Mouse (Mus musculus): ENCODE measurements around the gene Pygo2. TPM values are rescaled to one million over a fixed set of nuclear protein-coding genes. Genes with fewer than 3 reads are reported as not detected.

Pygo2 gene
- polyA plus RNA-seq, 1 experiment from 2014 or later: 43.5 TPM

DNA sequence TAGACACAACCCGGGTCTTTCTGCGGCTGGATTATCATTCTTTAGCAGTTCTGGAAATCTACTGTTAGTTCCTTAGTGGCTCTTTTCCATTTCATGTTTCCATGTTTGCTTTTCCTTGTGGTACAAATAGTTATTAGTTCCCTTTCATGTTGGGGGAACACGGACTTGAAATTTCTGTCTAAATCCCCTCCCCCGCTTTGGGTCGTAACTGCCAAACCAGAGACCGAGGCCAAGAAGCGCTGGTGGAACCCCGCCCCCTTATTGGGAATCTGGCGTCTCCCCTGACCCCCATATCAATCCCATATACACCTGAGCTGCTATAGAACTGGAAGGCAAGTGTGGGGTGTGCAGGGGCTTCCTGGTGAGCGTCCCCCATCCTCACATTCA lies 34.6 kb upstream of the Pygo2 start:
- no peak for ATAC-seq (replicated peaks; ENCODE audit: low FRiP score)
- WGBS: 2% methylated on average over 10 of the region's 10 CpGs
- Histone ChIP-seq H3K27ac (peak overlapping the region; percentile 95), H3K36me3 (no peaks in the 10 kb centered on the region), H3K27me3 (no peaks in the 10 kb centered on the region), H3K4me2 (peak overlapping the region; percentile 99), H3K4me1 (peaks cover 58% of the 10 kb centered on the region), H3K9me3 (replicated peaks) (no peaks in the 10 kb centered on the region), H3K9ac (peak overlapping the region; percentile 65; the same call in 1 of the 2 replicates), H3K4me3 (replicated peaks) (peak overlapping the region; percentile 59)

DNA sequence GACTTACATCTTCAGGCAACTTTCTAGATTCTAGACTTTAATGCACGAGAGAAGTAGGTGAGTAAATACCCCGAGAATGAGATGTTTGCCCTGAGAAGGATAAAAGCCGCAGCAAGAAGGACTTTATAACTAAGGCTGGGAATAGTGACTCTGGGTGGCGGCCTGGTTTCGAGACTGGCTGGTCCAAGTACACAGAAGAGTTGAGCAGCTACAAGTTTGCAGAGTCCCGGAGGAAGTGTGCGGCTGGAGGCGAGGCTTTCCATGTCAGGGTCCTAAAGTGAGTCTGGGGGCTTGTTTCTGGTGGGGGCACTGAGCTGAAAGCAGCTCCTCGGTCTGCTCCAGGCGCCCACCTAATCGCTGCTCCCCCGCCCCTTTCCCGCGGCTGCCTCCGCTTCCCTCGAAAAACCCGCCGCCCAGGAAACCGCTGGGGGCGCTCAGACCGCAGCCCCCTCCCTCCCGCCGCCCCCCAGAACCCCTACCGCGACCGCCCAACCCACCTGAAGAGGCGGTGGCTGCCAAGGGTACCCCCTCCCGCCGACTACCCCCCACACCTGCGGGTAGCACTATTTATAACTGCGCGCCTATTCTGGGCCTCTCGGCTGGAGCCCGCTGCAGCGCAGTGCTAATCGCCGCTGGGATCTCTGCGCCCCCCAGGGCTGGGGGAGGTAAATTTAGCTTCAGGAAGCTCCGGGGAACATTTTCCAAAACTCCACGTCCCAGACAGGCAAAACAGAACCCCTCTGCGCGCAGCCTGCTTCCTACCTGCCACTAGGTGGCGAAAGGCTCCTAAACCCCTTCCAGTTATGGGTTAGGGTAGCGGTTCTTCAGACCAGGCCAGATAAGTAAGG lies 34.0 kb upstream of the Pygo2 start:
- Histone ChIP-seq H3K27me3 (no peaks in the 10 kb centered on the region), H3K4me1 (peaks cover 52% of the 10 kb centered on the region), H3K27ac (peak overlapping the region; percentile 95), H3K4me2 (peak overlapping the region; percentile 99), H3K9ac (peak overlapping the region; percentile 65), H3K4me3 (replicated peaks) (peak overlapping the region; percentile 59), H3K9me3 (replicated peaks) (no peaks in the 10 kb centered on the region), H3K36me3 (no peaks in the 10 kb centered on the region)
- under 1% methylated on average over 44 of the region's 44 CpGs for WGBS
- no peak for ATAC-seq (replicated peaks; ENCODE audit: low FRiP score)

DNA sequence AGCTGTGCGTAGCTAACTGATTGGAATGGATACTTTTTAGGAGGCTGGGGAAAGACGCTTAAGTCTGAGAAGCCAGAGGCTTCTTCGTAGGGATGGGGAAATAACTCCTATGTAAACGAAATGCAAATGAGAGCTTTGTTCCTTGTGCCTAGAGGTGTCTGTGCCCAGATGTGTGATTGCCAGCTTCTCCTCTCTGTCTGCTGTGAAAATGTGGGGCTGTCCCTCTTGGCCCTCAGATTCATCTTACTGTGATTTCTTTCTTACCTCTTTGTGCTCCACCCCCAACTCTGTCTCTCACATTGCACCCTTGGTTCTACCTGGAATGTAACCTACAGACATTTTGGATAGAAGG lies 33.4 kb upstream of the Pygo2 start:
- H3K4me3 ChIP-seq (replicated peaks): peak overlapping the region; percentile 59
- peak overlapping the region; percentile 56 for H3K9ac ChIP-seq
- WGBS: 2% methylated on average over 4 of the region's 4 CpGs

DNA sequence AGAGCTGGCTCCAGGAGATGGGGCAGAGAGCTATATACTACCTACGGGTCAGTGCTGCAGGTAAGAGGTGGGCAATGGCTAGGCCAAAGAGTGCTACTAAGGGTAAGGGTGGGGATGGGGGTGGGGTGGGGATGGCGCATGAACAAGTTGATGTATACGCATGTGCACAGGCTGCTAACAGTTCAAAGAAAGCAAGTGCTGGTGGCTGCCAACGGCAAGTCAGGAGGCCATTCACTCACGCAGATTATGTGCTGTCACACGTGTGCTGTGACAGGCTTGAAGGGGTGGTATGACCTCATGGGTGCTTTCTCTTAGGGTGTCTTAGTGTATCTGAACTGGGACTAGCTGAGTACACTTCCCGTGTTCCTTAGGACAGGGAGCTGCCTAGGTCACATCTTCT lies 28.7 kb upstream of the Pygo2 start:
- Histone ChIP-seq H3K27ac (no peak overlapping the region), H3K4me2 (no peak overlapping the region), H3K27me3 (no peaks in the 10 kb centered on the region), H3K36me3 (peaks cover 40% of the 10 kb centered on the region), H3K9me3 (replicated peaks) (no peaks in the 10 kb centered on the region), H3K9ac (no peak overlapping the region), H3K4me1 (peaks cover 7% of the 10 kb centered on the region), H3K4me3 (replicated peaks) (no peak overlapping the region)
- ATAC-seq (replicated peaks; ENCODE audit: low FRiP score): no peak
- WGBS: 90% methylated on average over 7 of the region's 7 CpGs

More for the DNA sequence above, 33.4 kb upstream of the Pygo2 start:
- Histone ChIP-seq H3K36me3 (peaks cover 4% of the 10 kb centered on the region), H3K4me2 (peak overlapping the region; percentile 99), H3K27me3 (no peaks in the 10 kb centered on the region), H3K4me1 (peaks cover 46% of the 10 kb centered on the region), H3K9me3 (replicated peaks) (no peaks in the 10 kb centered on the region), H3K27ac (peak overlapping the region; percentile 95)
- ATAC-seq (replicated peaks; ENCODE audit: low FRiP score): no peak

DNA sequence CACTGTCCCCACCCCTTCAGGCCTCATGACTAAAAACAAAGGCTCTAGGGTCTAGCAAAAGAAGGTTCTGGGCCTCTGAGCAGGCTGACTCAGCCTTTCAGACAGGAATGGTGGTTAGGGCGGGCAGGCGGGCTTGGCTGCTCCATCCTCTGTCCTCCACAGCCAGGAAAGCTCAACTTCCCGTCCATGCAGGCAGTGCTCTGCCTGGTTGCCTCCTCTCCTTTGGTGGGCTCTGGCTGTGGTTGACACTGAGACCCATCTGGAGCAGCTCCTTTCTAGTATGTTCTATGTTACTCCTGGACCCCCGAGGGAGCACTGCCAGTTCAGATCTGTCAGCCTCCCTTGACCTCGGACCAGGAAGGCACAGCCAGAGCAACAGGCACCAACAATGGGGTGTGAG lies 27.3 kb upstream of the Pygo2 start, which contains the start of gene Lenep:
Gene Lenep (minus strand): TSS at position 101 of the 400 bp plus-strand sequence.
- WGBS: 82% methylated on average over 5 of the region's 5 CpGs
- ATAC-seq (replicated peaks; ENCODE audit: low FRiP score): no peak
- no peak within 1 kb of the TSS for H3K4me3 ChIP-seq (replicated peaks)
- H3K27ac ChIP-seq: no peak within 1 kb of the TSS
- no peaks in the 10 kb centered on the region for H3K4me1 ChIP-seq
- no peak within 1 kb of the TSS for H3K4me2 ChIP-seq
- 0 out of 2 replicates have a peak within 1 kb of the TSS, but pooled peaks have one; percentile 4 for H3K9ac ChIP-seq
- no peaks in the 10 kb centered on the region for H3K9me3 ChIP-seq (replicated peaks)
- peaks cover 50% of the 10 kb centered on the region for H3K36me3 ChIP-seq
- no peaks in the 10 kb centered on the region for H3K27me3 ChIP-seq

DNA sequence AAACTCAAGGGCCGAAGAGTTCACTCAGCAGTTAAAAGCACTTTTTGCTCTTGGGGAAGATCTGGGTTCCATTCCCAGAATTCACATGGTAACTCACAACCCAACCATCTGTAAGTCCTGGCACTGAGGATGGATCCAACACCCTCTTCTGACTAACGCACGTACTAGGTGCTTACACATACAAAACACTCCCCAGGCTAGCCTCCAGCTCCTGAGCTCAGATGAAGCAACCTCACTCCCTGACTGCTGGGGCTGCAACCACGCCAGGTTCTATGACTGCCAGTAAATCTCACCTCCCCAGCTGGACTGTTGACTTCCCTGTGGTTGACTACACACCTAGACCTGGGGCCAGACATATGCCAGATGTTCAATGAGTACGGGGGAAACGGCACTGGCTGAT lies 23.1 kb upstream of the Pygo2 start:
- peaks cover 8% of the 10 kb centered on the region for H3K4me1 ChIP-seq

DNA sequence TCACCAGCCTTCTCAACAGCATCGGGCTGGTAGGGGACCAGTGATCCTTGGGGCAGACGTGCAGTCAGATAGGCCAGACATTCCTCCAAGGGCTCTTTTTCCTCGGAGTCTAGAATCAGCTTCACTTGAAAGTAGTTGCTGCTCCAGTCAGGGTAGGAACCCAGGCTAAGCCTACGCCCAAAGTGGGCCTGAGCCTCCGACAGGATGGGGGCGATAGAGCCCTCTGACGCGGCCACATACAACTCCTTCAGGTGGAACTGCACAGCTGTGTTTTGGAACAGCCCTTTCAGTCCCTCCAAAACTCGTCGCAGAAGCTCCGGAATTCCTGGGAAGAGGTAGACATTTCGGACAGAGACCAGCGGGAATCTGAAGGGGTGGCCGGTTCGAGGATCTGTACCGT lies 21.6 kb upstream of the Pygo2 start:
- H3K4me1 ChIP-seq: peaks cover 10% of the 10 kb centered on the region
- 68% methylated on average over 16 of the region's 16 CpGs for WGBS

More for the DNA sequence above, 23.1 kb upstream of the Pygo2 start:
- ATAC-seq (replicated peaks; ENCODE audit: low FRiP score): no peak
- no peaks in the 10 kb centered on the region for H3K27me3 ChIP-seq
- H3K27ac ChIP-seq: no peak overlapping the region
- H3K36me3 ChIP-seq: peaks cover 54% of the 10 kb centered on the region
- no peak overlapping the region for H3K9ac ChIP-seq
- no peak overlapping the region for H3K4me2 ChIP-seq
- no peak overlapping the region for H3K4me3 ChIP-seq (replicated peaks)
- H3K9me3 ChIP-seq (replicated peaks): no peaks in the 10 kb centered on the region
- 87% methylated on average over 6 of the region's 6 CpGs for WGBS

DNA sequence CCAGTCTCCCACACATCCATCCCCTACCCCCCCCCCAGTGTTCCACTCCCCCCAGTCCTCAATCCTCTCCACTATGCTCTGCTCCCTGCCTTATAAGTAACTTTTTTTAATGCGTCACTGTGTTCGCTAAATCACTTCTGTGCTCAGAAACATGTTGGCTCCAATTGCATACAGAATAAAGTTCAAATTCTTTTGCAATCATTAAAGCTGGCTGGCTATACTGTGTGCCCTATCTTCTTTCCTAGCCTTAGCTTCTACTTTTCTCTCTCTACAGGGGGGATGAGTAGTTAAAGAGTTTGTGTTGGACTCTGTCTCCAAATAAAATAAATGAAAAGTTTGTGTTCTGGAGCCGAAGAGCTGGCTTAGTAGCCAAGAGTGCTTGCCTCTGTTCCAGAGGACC lies 20.3 kb upstream of the Pygo2 start:
- no peak overlapping the region for H3K27ac ChIP-seq
- no peak for ATAC-seq (replicated peaks; ENCODE audit: low FRiP score)
- H3K27me3 ChIP-seq: no peaks in the 10 kb centered on the region
- no peak overlapping the region for H3K4me3 ChIP-seq (replicated peaks)
- no peaks in the 10 kb centered on the region for H3K9me3 ChIP-seq (replicated peaks)
- peaks cover 48% of the 10 kb centered on the region for H3K36me3 ChIP-seq
- H3K4me1 ChIP-seq: peaks cover 10% of the 10 kb centered on the region
- H3K9ac ChIP-seq: no peak overlapping the region
- 94% methylated on average over 3 of the region's 3 CpGs for WGBS
- no peak overlapping the region for H3K4me2 ChIP-seq

More for the DNA sequence above, 21.6 kb upstream of the Pygo2 start:
- Histone ChIP-seq H3K9me3 (replicated peaks) (no peaks in the 10 kb centered on the region), H3K27ac (no peak overlapping the region), H3K4me2 (no peak overlapping the region), H3K36me3 (peaks cover 45% of the 10 kb centered on the region), H3K9ac (no peak overlapping the region), H3K27me3 (no peaks in the 10 kb centered on the region), H3K4me3 (replicated peaks) (no peak overlapping the region)
- ATAC-seq (replicated peaks; ENCODE audit: low FRiP score): no peak

DNA sequence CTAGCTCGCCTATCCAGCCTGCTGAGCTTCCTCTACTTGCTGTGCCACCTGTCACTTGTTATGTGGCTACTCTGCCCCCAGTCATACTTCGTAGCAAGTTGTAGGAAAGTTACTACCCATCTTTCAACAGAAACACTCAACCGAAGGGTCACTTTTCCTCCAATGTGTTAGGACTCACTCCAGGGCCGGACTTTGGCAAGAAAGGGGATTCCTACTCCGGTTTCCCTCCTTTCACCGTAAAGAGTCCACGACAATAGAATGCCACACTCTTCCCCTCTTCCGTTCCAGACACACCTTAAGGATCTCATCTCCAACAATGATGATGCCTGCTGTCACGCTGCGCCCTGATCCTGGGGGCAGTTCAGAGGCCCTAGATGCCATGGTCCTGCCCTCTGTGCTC lies 19.1 kb upstream of the Pygo2 start:
- peak overlapping the region; percentile 65 for H3K4me2 ChIP-seq
- peak overlapping the region; percentile 54 for H3K4me3 ChIP-seq (replicated peaks)
- peaks cover 10% of the 10 kb centered on the region for H3K4me1 ChIP-seq
- H3K27ac ChIP-seq: peak overlapping the region; percentile 19; the same call in 1 of the 2 replicates
- ATAC-seq (replicated peaks; ENCODE audit: low FRiP score): no peak
- 78% methylated on average over 10 of the region's 10 CpGs for WGBS
- H3K9ac ChIP-seq: peak overlapping the region; percentile 51
- peaks cover 51% of the 10 kb centered on the region for H3K36me3 ChIP-seq
- H3K27me3 ChIP-seq: no peaks in the 10 kb centered on the region
- H3K9me3 ChIP-seq (replicated peaks): no peaks in the 10 kb centered on the region

DNA sequence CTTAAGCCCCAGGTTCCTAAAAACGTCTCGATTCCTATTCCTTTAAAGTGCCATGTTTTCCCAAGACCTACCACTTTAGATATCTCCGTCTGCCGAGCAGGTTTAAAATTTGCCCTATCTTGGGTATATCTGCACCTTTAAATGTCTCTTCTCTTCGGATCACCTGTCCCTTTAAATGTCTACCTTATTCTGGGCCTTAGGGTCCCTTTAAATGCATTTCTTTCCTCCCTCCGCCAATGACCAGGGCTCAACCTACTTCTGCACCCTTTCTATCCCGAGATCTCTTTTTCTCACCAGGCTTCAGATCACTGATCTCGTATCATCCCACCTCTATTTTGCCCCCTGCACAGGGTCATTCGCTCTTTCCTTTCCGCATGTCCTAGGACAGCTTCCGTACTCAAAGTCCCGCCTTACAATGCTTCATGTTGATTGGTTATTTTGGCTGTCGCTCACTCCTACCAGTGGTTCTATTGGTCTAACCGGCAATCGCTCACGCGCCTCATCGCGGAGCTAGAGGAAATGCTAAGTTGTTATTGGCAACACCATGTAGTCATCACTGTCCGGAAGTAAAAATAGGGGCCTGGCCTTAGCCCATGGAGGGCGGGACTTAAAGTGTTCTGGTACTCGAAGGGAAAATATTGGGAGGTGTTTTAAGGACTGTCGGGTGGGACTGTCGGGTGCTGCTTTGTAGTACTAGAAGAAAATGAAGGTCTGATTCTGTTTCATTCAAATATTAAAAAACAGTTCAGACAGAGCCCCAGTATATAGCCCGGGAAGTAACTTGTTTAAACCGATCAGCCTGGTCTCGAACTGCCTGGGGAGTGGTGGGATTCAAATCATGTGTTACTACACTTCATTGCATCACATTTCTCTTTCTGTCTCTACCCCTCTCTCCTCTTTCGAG lies 18.3 kb upstream of the Pygo2 start, which contains the start of gene Flad1:
Gene Flad1 (minus strand): TSS at position 381 of the 904 bp plus-strand sequence.
- Histone ChIP-seq H3K4me1 (peaks cover 16% of the 10 kb centered on the region), H3K4me2 (peak within 1 kb of the TSS; percentile 65), H3K36me3 (peaks cover 57% of the 10 kb centered on the region), H3K9ac (peak within 1 kb of the TSS; percentile 51), H3K27ac (peak within 1 kb of the TSS; percentile 48; the same call in 1 of the 2 replicates), H3K9me3 (replicated peaks) (no peaks in the 10 kb centered on the region), H3K4me3 (replicated peaks) (peak within 1 kb of the TSS; percentile 54), H3K27me3 (no peaks in the 10 kb centered on the region)
- 5% methylated on average over 28 of the region's 28 CpGs for WGBS
- ATAC-seq (replicated peaks; ENCODE audit: low FRiP score): peak; percentile 99

DNA sequence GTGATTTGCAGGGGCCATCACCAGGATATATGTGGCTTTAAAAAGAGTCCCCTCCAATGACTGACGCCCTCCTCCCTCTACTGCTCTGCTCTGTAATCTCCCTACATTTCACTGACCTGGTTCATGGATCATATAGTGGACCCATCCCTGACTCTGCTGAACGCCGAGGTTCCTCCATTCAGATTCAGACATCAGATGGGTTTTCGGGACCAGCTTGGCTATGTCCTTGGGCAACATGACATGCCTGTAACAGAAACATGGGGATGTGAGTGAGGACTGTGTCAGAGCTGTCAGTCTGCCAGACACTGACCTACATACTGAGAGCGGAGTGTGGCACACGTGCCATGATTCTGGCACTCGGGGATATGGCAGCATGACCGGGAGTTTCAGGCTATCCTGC lies 13.9 kb upstream of the Pygo2 start:
- no peak for ATAC-seq (replicated peaks; ENCODE audit: low FRiP score)
- Histone ChIP-seq H3K36me3 (peaks cover 36% of the 10 kb centered on the region), H3K9ac (no peak overlapping the region), H3K9me3 (replicated peaks) (no peaks in the 10 kb centered on the region), H3K27ac (no peak overlapping the region), H3K4me1 (peaks cover 35% of the 10 kb centered on the region), H3K4me2 (no peak overlapping the region; the same call in 1 of the 2 replicates), H3K4me3 (replicated peaks) (no peak overlapping the region; the same call in 1 of the 2 replicates), H3K27me3 (no peaks in the 10 kb centered on the region)
- WGBS: 93% methylated on average over 8 of the region's 8 CpGs

DNA sequence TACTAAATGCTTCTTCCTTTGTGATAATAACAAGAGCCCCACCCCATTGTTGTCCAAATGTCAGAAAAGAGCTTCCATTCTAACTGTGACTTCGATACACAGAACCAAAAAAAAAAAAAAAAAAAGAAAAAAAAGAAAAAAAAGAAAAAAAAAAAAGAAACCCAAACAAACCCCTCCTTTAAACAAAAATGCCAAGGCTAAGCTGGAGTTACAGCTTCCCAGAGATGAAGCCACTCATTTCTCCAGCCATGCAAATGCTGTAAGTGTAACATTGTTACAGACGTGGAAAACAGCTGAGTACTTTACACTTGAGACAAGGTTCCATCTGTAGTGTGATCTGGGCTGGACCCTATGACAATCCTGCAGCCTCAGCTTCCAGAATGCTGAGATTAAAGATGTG lies 12.9 kb upstream of the Pygo2 start:
- H3K9ac ChIP-seq: peak overlapping the region; percentile 54
- no peaks in the 10 kb centered on the region for H3K9me3 ChIP-seq (replicated peaks)
- H3K27me3 ChIP-seq: no peaks in the 10 kb centered on the region
- 13% methylated on average over 2 of the region's 2 CpGs for WGBS
- peaks cover 36% of the 10 kb centered on the region for H3K36me3 ChIP-seq
- peaks cover 42% of the 10 kb centered on the region for H3K4me1 ChIP-seq
- H3K4me2 ChIP-seq: peak overlapping the region; percentile 89
- peak overlapping the region; percentile 100 for H3K27ac ChIP-seq
- peak overlapping the region; percentile 71 for H3K4me3 ChIP-seq (replicated peaks)
- ATAC-seq (replicated peaks; ENCODE audit: low FRiP score): no peak

Measured in kidney, embryonic 15.5 days (tissue).